Mouse (Mus musculus) neutrophil, adult 59 days (primary cell): Measurements from ENCODE around the gene Pign. TPM values are rescaled to one million over a fixed set of nuclear protein-coding genes. Genes with fewer than 3 reads are reported as not detected.

ENCODE experiments used
- total RNA-seq, 2 experiments: library from RNA; stranded (reverse); gene quantifications; 1 replicate in 1 of 2; 2 replicates in 1 of 2; pipeline ENCODE4 v1.2.4; 2023

Pign gene
- 10 to 100 TPM; 31.9 to 36.0 TPM for total RNA-seq

DNA sequence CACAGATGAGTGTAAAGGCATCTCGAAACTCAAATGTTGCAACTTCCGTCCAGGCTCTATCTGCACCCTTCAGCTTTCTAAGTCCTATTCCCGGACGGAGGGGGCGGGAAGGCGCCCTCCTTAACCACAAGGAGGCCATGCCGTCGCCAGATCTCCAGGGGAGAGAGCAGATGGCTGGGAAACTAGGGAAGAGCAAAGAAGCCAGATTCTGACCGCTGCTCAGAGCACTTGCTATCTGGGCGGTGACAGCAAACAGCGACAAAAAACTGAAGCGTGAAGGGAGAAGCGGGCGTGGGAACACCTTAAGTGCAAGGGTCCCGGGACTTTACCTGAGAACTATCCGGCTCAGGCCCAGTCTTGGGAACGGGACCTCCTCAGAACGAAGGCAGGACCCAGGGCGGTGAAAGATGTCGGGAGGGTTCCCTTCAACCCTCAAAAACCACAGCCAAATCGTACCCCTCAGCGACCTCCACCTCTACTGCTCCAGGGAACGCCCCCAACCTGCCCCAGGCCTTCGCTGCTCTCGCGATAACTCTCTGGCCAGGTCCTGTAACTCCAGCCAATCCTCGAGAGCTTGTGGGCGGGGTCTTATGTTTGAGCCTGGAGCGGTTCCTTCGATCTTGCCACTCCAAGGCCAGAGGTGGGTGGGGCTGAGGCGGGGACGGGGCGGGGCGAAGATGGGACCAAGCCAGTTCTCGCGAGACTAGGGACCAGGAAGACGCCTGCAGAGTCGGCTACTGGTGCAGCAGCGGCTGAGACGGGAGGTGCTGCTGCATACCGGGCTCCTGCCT is at the start of gene Pign, which contains the start of gene Relch:
Gene Pign, minus strand, starts transcription at position 507 of the 791 bp plus-strand sequence.
Gene Relch, plus strand, starts transcription at position 691 of the 791 bp plus-strand sequence.

Other genes with a start within 250 kb of the Pign start
- gene Relch, start 184 bp upstream of the Pign start, total RNA-seq: 10 to 100 TPM; 66.8 to 70.7 TPM
- gene Tnfrsf11a, start 117.0 kb upstream of the Pign start, total RNA-seq: 1 to 10 TPM; 2.0 to 3.5 TPM